Mouse (Mus musculus): ENCODE measurements around the gene Gm11273.
"Not testable (repeated sequence)": the region's sequence is repeated elsewhere in the genome, so short reads cannot be mapped to it uniquely, and the experiment has no call there.

The Gm11273 gene

GRCm38 (mm10) chr13:21501182-21501581 lies at the start of gene Gm11273:
Gene Gm11273, minus strand, starts transcription at chr13:21501418.
- DNase-seq = not testable (repeated sequence)

- DNase-seq = no peak
These were observed 49.3 kb upstream of the Gm11273 start for GRCm38 (mm10) chr13:21550416-21551110.

GRCm38 (mm10) chr13:21549487-21549886 lies 48.3 kb upstream of the Gm11273 start:
- DNase-seq = no peak

- no peak for DNase-seq
These were observed 41.5 kb upstream of the Gm11273 start, which contains the start of gene Olfr1366 for GRCm38 (mm10) chr13:21542708-21543107. Gene Olfr1366, minus strand, starts transcription at chr13:21542808.

- peak; percentile 88 for DNase-seq
These were observed 29.6 kb upstream of the Gm11273 start, which contains the start of gene Zkscan8 for GRCm38 (mm10) chr13:21530781-21531201. Gene Zkscan8, minus strand, starts transcription at chr13:21531120.

- DNase-seq = no peak
These were observed 28.9 kb upstream of the Gm11273 start for GRCm38 (mm10) chr13:21530136-21530535.

- peak; percentile 78 for DNase-seq
These were observed 5.0 kb upstream of the Gm11273 start for GRCm38 (mm10) chr13:21506221-21506649.

- DNase-seq = no peak
These were observed 1.1 kb upstream of the Gm11273 start for GRCm38 (mm10) chr13:21502296-21502695.

GRCm38 (mm10) chr13:21495080-21495479 lies 6.1 kb downstream of the Gm11273 start, which contains the start of gene AK157302:
Gene AK157302, plus strand, starts transcription at chr13:21495223.
- no peak for DNase-seq

GRCm38 (mm10) chr13:21492847-21493246 lies 8.4 kb downstream of the Gm11273 start:
- DNase-seq = no peak

- no peak for DNase-seq
These were observed 14.3 kb downstream of the Gm11273 start for GRCm38 (mm10) chr13:21486881-21487280.

GRCm38 (mm10) chr13:21478759-21479670 lies 22.2 kb downstream of the Gm11273 start, which contains the start of the genes Zkscan4 and Gm10065:
Gene Zkscan4, plus strand, starts transcription at chr13:21478907.
Gene Gm10065, minus strand, starts transcription at chr13:21479441.
- peak; percentile 77 for DNase-seq

GRCm38 (mm10) chr13:21472427-21472826 lies 28.8 kb downstream of the Gm11273 start:
- DNase-seq = no peak

- DNase-seq = no peak
These were observed 32.1 kb downstream of the Gm11273 start for GRCm38 (mm10) chr13:21469097-21469496.

- peak; percentile 82 for DNase-seq
These were observed 32.9 kb downstream of the Gm11273 start, which contains the start of gene Nkapl for GRCm38 (mm10) chr13:21468061-21469019. Gene Nkapl, minus strand, starts transcription at chr13:21468509.

- DNase-seq = no peak
These were observed 33.9 kb downstream of the Gm11273 start for GRCm38 (mm10) chr13:21467336-21467735.

GRCm38 (mm10) chr13:21462516-21462915 lies 38.7 kb downstream of the Gm11273 start:
- not testable (repeated sequence) for DNase-seq

GRCm38 (mm10) chr13:21456347-21456746 lies 44.9 kb downstream of the Gm11273 start:
- no peak for DNase-seq

GRCm38 (mm10) chr13:21454133-21454532 lies 47.1 kb downstream of the Gm11273 start:
- no peak for DNase-seq

GRCm38 (mm10) chr13:21453449-21453848 lies 47.8 kb downstream of the Gm11273 start, which contains the start of gene Zscan26:
Gene Zscan26, minus strand, starts transcription at chr13:21453730.
- DNase-seq = peak; percentile 82

GRCm38 (mm10) chr13:21453042-21453441 lies 48.2 kb downstream of the Gm11273 start:
- DNase-seq = no peak
